Mouse (Mus musculus) gastrocnemius, postnatal 10 days (tissue): ENCODE measurements around the gene Rps28. TPM values are rescaled to one million over a fixed set of nuclear protein-coding genes. Genes with fewer than 3 reads are reported as not detected.
A peak's percentile ranks its signal among the peaks of the same experiment; 100 is the strongest.

Experiments used
- DNase-seq: peaks from one replicate; pipeline ENCODE4 v3.0.0; 2021; ENCODE audit warnings: mixed read lengths
- total RNA-seq, 2 experiments: library from RNA; stranded (reverse); gene quantifications; 2 replicates each; pipeline ENCODE4 v1.2.3; 2021

Gene Rps28
- total RNA-seq, 2 experiments from 2014 or later = 1,176 to 1,238 TPM

DNA sequence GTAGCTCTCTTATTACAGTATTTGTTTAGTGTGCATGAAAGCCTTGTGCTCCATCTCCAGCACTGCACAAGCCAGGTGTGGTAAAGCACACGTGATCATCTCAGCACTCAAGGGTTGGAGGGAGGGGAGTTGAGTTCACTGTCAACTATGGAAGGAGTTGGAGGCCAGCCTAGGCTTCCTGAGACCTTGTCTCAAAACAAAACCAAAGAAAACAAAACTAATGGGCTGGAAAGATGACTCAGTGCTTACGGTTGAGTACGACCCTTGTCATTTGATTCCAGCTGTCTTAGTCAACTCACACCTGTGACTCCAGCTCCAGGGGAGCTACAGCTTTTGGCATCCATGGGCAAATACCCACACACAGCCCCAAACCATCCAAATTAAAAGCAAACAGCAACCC lies 11.9 kb downstream of the Rps28 start:
- DNase-seq = no peak

DNA sequence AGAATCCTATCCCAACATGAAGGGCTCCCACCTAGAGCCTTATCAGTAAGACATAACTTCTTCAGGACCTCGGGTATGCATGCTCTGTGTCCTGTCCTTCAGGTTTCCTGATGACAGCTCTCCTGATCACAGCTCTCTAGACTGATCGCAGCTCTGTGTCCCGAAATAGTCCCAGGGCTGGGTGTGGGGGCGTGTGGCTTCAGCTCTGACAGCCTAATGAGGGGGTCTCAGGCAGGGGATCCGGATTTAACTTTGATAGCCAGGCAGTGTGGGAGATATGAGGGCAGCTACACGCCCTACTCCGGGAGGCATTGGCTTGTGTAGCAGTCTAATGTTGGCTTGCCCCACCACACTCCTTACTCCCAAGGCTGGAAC lies 13.2 kb downstream of the Rps28 start:
- no peak for DNase-seq

DNA sequence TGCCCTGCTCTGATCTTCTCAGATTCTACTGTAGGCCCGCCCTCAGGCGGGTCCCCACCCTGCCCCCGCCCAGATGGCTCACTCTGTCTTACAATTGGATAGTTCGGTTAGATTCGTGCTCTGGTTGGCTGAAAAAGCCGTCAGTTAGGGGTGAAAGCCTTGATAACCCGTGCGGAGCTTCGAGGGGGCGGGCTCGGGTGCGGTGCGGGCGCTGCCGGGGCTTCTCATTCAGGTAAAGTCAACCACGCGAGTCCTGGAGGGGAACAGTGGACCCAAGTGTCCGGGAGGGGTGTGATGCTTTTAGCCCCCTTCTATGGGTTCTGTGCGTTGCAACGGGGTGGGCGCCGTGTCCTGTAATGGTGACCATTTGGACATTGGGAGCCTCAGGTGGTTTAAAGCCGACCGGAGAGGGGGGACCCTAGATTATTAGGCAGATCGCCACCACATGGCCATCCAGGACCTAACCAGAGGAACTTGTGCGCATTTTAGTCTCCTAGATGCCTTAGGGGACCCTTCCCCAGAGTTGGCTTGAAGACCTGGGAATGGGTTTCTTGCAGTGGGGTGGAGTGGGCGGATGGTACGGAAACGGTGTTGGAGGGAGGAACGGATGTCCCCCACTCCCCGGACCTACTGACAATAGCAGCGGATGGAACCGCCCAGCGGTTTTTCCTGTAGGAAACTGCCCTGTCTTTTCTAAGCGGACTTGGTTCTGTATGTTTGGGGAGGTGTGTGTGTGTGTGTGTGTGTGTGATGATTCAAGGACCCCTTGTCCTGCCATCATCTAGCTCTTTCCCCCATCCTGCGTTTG lies 13.8 kb downstream of the Rps28 start, which contains the start of gene Kank3:
Gene Kank3, plus strand, starts transcription at position 186 of the 808 bp plus-strand sequence.
- peak; percentile 91 for DNase-seq

DNA sequence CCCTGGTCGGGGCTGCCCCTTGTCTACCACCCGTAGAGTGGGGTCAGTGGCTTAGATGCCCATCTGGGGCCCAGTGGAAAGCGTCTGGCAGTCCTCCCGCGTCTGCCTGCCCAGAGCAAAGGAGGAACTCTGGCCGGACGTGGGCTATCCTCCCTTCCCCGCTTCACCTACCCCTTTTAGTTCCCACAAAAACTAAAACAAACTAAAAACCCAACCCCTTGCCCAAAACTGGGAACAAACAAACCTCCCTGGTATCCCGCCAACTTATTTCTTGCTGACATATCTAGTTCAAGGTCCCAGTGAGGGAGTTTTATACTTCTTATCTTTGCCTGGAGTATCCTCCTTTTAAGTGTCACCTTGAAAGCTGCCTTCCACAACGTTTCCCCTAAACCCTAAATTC lies 16.2 kb downstream of the Rps28 start:
- DNase-seq = no peak

DNA sequence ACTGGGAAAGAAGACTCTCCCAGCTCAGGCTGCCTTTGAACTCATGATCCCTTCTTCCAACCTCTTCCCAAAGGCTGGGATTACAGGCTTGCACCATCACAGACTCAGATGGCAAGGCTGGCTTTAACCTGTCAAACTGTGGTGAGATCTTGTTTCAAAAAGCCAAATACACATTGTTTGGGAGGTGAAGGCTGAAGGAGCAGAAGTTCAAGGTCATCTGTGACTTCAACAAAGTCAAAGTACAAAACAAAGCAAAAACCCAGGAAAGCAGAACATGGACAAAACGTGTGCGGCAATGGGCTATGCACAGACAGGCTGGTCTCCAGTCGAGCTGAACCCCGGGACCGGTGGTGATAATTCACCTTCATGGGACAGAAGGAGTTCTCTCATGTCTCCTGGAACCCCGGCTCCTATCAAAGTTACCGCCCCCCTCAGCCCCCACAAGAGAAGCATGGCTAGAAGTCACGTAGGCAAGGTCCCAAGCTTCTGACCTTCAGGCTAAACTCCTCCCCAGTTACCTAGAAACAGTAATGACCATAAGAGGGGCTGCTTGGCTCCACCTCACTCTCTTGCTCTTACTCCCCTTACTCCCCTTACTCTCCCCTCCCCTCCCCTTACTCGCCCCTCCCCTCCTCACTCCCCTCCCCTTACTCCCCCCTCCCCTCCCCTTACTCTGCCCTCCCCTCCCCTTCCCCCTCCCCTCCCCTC lies 17.0 kb downstream of the Rps28 start:
- DNase-seq = no peak

DNA sequence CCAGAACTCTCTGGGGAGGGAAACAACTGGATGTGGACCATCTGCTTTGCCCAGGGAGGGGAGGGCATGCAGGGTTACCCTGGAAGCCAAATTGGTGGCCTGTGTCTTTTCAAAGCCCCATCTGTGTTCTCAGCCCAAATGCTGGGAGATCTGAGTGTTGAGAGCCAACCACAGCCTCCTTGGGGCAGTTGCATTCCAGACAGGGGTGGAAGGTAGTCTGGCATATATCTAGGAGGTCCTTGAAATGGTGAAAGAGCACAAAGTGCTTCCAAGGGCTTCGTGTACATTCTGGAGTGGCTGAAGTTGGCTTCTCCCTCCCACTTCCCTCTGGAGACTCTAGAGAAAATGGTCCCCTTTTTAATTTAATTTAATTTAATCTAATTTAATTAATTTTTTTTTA lies 19.6 kb downstream of the Rps28 start:
- DNase-seq = no peak

DNA sequence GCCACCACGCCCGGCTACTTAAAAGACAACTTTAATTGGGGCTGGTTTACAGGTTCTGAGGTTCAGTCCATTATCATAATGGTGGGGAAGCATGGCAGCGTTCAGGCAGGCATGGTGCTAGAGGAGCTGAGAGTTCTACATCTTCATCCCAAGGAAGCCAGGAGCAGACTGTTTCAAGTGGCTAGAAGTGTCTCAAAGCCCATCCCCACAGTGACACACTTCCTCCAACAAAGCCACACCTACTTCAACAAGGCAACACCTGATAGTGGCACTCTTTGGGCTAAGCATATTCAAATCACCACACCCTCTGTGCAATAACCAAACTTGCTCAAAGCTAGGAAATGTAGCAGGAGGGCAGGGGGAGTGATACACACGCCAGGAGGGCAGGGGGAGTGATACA lies 20.2 kb downstream of the Rps28 start:
- DNase-seq = no peak

DNA sequence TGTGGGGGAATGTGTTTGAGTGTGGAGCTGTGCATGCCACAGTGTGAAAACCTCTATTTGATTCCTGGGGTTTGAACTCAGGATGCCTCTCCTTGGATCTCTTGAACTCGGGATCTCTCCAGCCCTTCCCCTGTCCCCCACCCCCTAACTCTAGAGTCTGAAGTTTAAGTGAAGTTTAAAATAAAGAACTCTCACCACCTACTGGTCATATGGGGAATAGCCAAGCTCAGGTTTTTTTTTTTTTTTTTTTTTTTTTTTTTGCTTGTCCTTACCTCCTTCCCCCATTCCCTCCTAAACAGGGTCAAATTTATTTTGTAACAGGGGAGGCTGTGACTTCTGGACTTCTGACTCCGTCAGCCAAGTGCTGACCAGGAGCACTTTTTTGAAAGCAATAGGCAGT lies 22.1 kb downstream of the Rps28 start:
- DNase-seq = no peak

DNA sequence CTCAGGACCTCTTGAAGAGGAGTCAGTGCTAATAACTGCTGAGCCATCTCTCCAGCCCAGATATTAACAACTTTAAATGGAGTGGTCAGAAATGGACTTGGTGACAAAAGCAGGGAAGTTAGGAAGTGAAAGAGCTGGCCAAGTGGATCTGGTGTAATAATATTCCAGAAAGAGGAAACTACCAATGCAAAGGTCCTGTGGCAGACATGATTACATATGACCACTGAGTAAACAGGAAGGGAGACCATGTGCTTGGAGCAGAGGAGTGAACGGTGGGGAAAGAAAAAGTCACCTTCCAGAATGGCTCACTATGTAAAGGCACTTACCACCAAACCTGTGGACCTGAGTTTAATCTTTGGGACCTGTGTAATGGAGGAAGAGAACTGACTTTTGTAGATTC lies 25.1 kb downstream of the Rps28 start:
- DNase-seq = no peak

DNA sequence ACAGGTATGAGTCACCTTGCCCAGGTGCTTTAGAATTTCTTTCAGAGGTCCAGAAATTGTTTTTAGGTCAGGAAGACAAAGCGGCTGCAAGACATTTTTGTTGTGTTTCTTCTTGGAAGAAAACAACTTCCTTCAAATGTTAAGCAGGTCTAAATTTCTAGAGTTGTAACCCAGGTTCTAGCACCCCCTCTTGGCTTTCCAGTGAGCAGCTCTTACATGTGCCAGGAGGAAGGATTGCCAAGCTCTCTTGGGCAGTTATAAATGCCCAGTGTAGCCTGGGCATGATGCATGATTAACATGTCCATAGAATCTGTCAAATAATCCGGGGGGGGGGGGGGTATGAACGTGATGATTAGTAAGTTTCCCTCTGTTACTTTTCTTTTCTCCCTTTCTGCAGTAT lies 26.1 kb downstream of the Rps28 start:
- DNase-seq = no peak

DNA sequence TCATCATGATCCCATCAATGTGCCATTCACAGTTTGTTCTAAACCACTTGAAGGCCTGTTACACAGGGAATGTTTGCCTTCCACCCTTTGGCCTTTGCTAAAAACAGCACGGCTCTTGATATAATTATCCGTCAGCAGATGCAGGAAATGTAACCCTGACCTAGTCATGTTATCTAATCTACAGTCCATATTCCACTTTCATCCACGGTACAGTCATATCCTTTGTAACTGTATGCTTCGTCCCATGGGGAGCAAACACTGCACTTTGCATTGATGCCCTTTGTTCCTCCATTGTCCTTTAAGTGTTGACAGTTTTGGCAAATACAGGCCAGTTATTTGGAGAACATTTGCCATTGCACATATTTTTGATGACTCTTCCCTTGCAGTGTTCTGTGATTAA lies 35.6 kb downstream of the Rps28 start:
- DNase-seq = no peak

DNA sequence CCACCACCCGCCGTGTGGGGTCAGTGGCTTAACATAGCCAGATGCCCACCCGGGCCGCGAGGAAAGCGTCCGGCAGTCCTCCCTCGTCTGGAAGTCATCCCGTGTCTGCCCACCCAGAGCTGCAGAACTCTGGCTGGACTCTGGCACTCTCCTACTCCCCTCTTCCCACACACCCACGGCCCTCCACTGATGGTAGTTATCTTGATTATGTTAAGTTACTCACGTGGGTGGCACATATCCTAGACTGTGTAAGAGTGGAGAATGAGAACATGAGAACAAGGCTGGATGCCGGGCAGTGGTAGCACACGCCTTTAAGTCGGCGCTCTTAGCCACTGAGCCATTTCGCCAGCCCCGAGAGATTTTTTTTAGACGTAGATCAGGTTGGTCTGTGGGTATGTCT lies 38.0 kb downstream of the Rps28 start:
- no peak for DNase-seq

DNA sequence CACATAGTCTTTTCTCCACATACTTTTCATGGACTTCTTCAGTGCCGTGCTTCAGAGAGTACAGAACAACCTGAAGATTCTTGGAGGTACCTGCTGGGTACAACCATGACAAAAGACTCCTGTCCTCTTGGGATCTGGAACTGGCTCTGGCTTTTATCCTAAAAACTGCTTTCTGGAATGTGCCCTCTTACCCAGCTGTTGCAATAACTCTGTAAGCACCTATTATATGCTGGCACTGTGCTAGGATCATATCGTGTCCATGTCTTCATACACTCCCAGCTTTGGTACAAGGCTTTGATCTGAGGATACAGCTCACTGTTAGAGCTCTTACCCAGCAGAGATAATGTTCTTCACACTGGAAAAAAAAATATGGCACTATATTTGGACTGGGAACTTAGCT lies 39.4 kb downstream of the Rps28 start:
- DNase-seq = no peak

DNA sequence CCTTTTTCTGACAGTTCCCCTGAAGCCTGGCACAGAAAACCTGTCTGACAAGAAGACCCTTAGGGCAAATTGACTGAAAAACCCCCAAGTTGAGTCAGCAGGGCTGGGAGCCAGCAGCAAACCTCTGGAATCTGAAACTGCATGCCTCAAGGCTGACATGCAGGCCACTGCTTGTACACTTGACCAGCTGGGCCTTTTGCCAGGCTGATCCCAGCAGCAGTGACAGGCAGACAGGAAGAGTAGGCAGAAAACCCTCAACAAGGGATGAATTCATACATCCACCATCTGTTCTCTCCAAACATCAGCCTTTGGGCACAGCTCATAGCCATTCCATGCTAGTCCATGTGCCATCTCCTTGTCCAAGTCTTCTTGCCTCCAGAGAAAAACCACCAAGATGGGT lies 41.0 kb downstream of the Rps28 start:
- DNase-seq = peak; percentile 84

DNA sequence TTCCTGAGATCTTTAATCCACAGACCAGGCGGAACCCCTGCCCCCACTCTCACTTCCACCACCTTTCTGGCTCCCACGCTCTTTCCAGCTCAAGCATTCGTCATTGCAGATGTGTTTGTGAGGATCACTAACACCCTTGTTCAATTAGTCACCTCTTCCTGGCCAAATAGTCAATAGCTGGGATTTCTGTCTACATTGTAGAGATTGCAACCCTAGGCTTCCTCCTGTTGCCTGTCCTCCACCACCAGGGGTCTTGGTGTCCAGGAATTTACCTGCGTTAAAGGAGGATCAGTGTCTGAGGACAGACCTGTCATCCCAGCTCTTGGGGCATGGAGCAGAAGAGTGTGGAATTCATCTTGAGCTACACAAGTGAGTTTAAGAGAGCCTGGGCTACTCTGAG lies 42.3 kb downstream of the Rps28 start:
- DNase-seq = no peak

DNA sequence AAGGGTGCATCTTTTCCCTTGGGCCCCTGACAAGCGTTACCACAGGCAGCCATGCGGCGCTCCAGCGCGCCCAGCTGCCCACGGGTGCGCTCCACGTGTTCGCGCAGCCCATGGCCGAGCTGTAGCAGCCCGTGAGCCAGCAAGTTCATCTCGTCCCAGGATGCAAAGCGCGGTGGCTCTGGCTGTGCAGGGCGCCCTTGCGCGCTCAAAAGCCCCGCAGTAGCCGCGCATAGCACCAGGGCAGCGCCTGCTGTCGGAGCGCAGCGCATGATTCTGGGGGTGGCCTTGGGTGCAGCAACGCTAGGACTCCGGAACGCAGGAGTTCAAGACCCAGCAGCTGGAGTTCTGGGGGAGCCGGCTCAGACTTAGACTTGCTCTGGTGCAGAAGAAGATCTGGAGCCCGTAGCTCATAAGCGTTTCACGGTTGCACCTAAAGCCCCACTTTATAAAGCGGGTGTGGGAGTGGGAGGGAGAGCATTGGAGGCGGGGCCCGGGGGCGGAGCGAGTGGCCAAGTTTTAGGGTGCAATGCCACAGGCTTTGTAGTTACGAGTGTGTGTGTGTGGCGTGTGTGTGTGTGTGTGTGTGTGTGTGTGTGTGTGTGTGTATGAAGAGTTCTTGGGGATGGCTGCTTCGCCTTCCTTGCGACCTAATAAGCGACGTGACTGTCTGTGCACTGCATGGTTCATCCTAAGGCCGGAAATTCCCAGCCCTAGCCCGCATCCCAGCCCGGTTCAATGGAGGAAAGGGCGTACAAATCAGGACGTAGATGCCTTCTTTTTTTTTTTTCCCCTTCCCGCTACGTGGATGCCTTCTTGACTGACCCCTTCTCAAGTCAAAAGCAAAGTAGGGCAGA lies 43.0 kb downstream of the Rps28 start, which contains the start of gene Angptl4:
Gene Angptl4, minus strand, starts transcription at position 707 of the 854 bp plus-strand sequence.
- peak; percentile 74 for DNase-seq

DNA sequence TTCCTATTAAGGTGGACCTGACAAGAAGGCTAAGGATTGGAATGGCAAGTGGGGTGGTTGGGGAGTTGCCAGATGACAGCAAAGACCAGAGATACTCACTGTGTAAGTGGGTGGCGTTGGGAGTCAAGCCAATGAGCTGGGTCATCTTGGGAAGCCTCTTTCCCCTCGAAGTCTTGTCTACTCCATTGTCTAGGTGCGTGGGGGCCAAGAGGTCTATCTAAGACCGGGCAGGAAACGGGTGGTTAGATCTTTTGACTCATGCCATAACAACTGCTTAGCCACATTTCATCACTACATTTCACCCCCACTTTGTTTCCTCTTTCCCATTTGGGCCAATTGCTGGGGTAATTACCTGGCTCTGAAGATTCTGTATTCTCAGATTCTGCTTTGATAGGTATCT lies 43.9 kb downstream of the Rps28 start:
- peak; percentile 46 for DNase-seq

DNA sequence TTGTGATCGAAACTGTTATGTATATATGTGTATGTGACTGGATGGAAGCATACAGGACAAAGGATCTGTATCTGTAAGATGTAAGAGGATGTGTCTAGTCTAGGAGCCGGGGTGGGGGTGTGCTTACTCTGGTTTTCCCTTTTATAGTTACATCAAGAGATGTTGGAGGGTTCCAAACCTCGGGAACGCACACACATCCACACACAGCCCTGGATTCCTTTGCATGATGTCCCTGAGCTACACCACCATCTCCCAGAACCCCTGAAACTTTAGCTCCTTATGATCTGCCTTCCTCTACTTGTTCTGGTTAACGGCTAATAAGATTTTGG lies 44.4 kb downstream of the Rps28 start:
- no peak for DNase-seq

DNA sequence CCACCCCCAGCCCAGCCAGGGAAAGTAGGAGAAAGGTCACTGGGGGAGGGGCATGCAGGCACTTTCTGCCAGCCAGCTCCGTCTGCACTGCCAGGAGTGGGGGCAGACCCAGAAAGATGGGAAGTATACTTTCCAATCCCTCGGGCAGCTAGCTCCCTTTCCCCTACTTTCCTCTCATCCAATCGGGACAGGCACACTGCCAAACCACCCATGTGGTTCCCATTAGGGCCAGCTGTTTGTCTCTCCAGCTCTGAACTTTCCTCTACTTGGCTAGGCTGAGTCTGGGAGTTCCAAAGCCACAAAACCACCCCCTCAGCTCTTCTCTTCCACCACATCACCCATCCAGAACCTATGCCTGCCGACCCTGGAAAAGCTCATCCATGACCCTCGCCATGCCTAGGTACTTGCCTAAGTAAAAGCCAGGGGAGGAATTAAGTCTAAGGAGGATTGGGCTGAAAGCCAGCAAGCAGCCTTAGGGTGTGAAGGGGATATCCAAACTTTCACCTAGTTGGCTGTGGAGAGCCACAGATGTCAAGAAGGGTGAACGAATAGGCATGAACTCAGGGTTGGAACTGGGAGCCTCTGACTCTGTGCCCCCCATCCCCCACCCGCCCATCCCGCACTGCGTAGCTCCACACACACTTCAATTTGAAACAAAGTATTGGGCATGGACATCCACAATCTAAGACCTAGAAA lies 44.9 kb downstream of the Rps28 start:
- peak; percentile 98 for DNase-seq

DNA sequence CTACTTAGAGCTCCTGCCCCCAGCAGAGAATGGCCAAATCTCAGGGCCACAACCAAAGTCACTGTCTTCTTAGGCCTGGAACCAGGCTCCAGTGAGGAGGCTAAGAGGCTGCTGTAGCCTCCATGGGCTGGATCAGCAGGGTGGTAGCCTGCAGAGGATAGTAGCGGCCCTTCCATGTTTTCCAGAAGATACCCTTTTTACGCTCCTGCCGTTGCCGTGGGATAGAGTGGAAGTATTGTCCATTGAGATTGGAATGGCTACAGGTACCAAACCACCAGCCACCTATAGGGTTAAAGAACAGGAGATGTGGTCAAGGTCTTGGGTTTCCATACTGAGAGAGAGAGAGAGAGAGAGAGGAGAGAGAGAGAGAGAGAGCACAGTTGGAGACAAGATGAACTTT lies 49.1 kb downstream of the Rps28 start:
- no peak for DNase-seq

DNA sequence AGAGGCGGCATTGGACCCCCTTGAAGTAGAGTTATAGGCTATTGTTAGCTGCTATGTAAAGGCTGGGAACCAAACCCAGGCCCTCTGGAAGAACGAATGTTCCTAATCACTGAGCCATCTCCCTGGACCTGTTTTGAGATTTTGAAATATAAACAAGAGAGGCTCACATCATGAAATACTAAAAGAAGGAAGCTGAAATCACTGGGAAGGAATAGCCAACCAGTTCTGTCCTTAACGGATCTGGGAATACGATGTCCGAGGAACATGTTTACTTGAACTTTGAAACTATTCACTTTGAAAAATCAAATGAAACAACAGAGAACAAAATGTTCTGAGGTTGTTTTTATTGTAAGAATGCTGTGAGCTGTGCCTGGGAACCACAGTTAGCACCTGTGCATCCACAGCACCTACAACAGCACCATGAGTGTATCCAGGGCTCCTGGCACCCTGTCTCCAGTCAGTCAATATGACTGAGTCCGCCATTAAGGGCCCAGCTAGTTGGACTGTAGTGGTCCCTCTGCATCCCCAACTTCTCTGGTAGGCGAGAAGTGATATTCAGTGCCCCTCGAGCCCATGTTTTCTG lies 49.7 kb downstream of the Rps28 start:
- DNase-seq = no peak
